Mouse (Mus musculus): ENCODE results near the gene Ctnna3.

Gene Ctnna3

DNA sequence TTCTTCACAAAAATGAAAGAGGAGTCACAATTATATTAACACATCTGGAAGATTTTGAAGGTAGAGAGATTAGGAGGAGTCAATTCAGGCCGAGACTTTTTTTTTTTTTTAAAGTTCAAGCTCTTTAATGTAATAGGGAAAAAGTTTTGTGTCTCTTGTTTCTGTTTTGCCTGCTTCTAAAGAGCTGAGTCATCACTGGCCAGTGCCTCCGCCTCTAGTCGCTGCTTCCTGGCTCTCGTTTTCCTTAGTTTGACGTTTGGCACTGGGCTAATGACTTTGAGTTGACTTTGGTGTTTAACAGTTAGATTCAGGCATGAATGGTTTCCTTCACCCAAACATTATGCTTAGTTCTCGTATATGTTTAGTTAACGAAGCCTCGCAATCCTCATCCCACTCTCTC, 282.6 kb downstream of the Ctnna3 start:
- no peak for DNase-seq (ENCODE audit: low spot score in 2 of 2)

DNA sequence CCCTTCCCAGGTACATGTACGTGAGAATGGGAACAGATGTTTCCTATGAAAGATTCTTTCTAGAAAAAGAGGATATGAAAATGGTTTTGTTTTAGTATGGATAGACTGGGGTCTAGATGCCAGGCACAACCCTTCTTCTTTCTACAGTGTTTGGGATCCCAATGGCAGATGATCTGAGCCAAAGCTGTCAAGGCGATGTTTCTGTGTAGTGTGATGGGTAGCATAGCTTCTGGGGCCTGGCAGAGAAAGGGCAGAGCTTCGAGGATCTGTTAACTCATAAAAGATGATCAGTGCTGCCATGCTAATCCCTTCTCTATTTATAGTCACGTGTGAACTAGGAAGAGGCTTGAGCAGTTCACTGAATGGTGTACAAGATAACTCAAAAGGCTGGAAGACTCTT, 284.3 kb downstream of the Ctnna3 start:
- DNase-seq (ENCODE audit: low spot score in 2 of 2), result no peak

DNA sequence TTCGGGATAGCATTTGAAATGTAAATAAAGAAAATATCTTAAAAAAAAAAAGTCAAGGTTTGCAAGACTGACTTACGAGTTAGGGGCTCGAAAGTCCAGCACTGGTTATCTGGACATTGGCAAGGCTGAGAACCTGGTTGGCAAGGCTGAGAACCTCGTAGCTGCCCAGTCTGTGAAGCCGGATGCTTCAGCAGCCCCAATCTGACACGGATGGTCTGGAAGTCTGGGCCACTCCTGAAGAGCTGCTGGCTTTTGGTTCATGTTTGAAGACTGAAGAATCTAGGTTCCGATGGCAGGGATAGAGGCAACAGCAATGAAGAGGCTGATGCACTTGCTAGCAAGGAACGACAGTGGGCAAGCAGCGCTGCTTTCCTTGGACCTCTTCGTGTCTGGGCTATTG, 339.0 kb downstream of the Ctnna3 start:
- DNase-seq (ENCODE audit: low spot score in 2 of 2), result no peak

DNA sequence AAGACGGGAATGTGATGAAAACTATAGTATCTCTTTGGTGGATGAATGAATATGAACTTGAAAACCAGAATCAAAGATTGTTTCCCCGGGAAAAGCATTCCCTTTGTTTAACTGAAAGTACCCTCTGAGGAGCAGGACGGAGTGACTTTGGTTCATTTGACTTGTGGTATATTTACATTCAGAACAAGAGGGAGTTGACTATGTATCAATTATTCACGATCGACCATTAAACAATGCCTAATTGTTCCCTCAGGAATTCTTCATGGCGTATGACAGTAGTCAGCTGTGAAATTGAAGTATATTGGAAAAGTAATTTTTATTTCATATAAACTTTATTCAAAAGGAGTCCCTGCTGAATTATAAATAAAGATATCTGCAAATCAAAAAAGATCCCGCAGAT, 341.8 kb downstream of the Ctnna3 start:
- DNase-seq (ENCODE audit: low spot score in 2 of 2), result no peak

DNA sequence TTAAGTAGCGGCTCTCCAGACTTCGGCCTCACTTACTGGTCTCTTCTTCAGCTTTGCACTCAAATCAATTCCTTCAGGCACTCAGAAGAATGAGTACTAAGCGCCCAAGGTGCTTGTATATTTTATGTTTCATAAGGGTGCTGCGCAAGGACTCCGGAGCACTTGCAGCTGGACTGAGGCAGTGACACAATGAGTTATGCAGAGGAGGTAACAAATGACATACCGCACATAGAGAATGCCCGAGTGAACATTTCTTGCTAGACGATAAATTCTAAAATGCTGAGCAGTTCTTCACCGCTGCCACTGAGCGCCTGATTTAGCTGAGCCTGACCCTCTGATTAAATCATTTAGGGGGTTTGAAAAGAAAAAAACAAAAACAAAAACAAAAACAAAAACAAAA, 342.2 kb downstream of the Ctnna3 start:
- no peak for DNase-seq (ENCODE audit: low spot score in 2 of 2)

DNA sequence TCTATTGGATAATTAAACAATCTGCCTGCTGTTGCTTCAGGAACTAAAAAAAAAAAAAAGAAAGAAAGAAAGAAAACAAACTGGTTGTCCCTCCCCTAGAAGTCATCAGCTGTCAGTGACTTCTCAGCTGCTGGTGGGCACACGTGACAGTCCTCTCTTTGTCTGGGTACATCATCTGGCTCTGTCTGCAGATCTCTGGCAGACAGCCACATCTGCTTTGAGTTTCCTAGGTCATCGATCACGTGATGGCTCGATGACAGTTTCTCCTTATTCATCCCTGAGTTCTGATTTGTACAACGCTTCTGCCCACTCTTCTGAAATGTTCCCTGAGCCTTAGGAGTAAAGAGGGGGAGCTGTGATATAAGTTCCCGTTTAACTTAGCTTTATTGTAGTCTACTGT, 352.1 kb downstream of the Ctnna3 start:
- DNase-seq (ENCODE audit: low spot score in 2 of 2), result no peak

DNA sequence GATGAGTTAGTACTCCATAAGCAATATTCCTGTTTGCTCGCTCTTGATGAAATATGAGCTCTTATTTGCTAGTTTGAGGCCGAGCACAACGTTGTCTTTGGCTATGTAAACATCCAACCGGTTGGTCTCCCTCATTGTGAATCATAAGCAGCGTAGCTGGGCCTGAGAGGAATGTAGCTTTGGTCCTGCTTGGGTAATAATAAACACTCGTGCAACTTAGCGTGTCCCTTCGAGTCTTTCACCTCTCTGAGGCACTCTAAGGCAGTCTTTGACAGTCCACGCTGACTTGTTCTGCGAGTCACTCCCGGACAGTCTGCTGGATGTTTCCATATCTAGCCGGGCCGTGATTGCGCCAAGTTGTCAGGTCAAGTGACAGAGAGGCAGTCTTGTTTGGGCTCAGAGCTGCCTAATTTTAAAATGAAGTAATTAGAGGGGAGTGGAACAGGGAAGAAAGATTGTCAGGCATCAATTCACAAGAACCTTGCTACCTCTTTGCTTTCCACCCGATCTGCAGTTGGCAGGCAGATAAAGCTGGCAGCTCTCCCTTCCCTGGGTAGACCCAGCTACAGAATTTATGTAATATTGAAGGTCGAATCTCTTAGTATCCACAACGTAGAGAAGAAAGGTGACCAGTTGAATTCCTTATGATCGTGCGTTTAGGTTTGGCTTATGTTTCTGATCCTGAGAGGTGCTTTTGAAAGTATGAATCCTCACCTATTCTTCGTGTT, 355.1 kb downstream of the Ctnna3 start:
- DNase-seq (ENCODE audit: low spot score in 2 of 2), result peak; percentile 5 to 6

DNA sequence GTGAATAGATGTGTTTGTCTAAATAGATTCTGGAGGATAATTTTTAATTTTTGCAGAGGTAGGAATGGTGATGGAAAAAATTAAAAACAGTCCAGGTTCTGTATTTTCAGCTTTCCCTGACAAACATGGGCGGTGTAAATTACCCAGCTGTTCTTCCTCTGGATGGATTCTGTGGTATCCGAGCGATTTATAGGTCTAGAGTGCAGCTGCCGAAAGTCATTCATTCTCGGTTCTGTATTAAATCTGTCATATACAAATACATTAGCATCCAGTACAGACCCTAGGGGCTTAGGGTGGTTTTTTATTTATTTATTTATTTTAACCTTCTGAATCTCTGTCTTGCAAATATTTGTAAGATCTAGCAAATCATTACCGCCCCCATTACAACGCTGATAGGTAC, 356.5 kb downstream of the Ctnna3 start:
- DNase-seq (ENCODE audit: low spot score in 2 of 2), result no peak

DNA sequence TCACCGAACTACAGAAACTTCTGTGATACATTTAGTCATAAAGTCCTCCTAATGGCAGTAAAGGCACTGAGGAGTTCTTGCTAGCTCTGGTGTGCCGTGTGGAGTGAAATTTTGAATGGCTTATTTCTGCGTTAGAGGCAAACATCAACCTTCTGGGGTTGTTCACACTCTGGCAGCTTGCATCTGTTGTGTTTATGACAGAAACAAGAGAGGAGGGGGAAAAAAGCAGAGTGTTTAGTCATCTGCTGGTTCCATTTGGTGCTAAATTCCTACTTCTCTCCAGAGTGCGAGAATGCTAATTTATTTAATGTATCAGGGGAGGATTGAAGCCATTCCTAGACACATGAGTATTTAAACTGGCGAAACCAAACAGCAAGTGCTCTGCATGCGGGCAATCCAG, 374.0 kb downstream of the Ctnna3 start:
- DNase-seq (ENCODE audit: low spot score in 2 of 2), result no peak

DNA sequence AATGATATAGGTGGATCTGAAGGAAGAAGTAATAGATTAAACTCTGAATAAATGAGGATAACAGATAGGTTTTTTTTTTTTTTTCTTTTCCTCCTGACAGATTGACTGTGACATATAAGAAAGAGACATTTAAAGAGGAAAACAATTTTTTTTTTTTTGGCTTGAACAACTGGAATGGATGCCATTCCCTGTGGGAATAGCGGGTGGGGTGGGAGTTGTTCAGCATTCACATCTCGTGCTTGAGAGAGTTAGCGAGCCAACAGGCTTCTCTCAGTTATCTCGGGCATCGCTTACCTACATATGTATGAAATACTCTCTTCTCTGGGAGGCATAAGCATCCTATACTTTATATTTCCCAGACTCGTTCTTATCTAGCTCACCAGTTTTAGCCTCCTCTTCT, 375.7 kb downstream of the Ctnna3 start:
- no peak for DNase-seq (ENCODE audit: low spot score in 2 of 2)

DNA sequence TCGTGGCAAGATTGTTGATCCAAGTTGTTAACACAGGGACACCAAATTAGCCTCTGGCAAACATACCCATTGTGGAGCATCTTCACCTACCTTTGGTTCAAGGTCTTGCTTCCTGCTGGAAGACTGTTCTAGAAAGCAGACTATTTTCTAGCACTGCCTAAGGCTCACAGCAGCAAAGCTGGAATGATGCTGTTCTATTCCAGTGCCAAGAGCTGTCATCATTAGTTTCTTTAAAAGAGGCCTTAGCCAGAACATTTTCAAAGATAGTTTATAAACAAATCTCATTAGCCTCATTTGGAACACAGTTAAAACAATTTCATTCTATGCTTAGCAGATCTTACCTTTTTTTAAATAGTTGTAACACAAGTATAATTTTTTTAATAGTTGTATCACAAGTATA, 376.4 kb downstream of the Ctnna3 start:
- DNase-seq (ENCODE audit: low spot score in 2 of 2), result no peak

DNA sequence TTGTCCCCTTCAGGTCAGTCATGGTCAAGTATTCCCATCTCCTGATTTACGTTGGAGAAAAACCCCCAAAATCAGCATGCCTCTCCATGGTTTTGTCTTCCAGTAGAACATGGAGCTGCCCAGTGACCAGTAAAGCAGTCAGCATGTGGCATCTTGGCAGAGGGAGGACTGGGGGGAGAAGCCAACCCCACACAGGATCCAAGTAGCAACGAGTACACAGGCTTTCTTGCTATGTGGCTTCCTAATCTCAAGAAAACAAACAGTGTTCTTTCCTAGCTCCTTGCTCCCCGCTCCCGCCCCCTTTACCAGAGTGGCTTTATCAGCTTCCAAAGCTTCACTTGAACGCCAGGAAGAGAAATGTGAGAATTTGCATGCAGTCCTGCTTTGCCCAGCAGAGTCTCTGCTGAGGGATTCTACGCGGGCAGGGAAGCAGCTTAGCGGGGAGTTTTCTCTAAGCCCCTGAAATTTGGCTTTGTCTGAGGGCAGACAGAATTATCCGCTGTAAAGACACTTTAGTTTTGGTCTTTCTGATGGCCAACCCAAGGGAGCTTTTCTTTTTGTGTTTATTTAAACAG, 380.2 kb downstream of the Ctnna3 start:
- DNase-seq (ENCODE audit: low spot score in 2 of 2), result peak in 1 of 2 experiments; percentile 4

DNA sequence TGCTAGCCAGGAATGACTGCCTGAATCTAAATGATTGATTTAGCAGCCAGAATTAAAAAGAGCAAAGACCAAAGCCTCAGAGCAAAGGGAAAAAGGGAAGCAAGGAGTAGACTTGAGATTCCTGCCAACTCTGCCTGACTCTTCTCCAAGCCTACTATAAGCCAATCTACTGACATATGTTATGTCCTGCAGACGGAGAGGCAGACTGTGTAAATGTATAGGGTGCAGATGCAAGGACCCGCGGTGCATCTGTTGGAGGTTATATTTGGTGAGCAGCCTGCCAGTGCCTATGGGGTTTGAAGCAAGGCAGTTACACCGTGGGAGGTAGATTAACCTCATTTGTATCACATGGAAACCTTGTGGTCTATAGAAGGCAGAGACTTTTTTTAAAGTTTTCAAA, 409.1 kb downstream of the Ctnna3 start:
- no peak for DNase-seq (ENCODE audit: low spot score in 2 of 2)

DNA sequence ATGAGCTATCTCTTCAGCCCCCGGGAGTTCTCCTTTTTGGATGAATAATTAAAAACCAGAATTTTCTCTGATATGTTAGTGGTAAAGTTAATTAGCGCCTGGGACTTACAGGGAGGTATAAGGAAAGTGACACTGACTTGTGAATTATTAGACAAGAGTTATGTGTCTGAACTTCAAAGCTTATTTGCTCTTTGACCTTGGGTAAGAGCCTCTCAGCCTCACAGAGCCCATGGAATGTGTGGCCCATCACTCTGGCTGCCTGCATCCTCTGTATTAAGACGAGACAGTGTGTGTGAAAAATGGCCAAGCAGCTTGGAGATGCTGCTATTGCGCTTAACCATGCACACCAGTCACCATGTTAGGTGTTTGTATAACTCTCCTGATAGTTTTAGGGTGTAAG, 422.0 kb downstream of the Ctnna3 start:
- DNase-seq (ENCODE audit: low spot score in 2 of 2), result no peak

DNA sequence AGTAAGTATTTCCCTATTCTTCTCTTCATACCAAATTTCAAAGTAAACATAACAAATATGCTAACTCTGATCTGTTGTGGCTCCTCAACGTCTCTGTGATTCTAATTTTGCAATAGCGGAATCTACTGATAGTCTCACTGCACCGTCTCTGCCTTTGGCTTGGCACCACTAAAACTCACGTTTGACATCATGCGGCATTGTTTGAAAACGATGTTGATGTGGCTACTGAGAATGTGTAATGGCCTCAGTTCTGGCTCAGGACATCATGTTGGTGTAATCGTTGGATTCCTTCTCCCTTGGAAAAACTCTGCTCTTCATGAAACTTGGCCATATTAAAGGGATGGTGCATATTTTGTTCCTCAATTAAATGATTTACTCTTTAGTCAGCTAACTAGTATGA, 439.2 kb downstream of the Ctnna3 start:
- DNase-seq (ENCODE audit: low spot score in 2 of 2), result peak in 1 of 2 experiments; percentile 19

DNA sequence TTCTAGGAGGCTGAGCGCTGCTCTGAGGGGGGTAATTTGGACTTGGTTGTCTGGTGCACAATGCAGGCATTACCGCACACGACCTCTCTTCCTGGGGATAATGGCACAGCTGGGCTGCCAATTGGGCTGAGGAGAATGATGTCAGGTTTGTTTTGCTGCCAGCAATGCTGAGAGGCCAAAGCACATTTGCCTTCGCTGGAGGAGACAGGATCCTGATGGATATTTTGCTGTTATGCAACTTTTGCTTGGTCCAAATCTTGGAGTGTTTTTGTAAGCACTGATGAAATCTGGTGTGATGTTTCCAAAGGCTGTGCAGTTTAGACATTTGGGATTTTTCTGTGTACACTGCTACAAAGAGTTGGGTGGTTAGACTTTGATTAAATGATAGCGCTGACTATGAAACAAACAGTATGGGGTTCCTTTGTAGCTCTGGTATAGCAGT, 450.6 kb downstream of the Ctnna3 start:
- DNase-seq (ENCODE audit: low spot score in 2 of 2), result peak; percentile 88 to 90

DNA sequence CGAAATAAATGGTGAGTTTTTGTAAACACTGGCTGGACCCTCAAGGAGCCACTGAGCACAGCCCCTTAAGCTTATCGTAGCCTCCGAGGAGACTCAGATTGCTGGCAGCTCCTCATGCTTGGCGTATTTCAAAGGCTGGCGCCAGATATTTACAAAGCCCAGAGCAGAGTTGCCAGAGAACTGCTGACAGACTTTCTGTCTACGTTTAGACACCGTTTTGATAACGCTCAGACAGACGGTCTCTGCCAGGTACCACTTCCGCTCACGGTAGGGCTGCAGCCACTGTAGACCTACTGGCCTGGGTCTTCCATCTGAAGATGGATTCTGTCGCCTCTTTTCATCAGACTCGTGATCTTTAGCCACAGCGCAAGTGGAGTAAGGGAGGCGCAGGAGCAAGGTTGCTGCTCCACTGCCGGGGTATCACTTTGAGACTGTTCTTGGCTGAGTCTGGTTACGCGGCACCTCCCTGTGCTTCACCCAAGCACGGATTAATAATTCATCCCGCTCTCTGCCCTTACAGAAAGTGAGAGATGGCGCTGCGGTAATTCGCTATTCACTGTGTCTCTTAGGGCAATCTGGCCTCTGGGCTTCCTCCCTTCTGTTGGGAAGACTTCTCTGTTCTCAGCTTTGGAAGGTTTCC, 456.7 kb downstream of the Ctnna3 start:
- peak; percentile 23 to 47 for DNase-seq (ENCODE audit: low spot score in 2 of 2)

DNA sequence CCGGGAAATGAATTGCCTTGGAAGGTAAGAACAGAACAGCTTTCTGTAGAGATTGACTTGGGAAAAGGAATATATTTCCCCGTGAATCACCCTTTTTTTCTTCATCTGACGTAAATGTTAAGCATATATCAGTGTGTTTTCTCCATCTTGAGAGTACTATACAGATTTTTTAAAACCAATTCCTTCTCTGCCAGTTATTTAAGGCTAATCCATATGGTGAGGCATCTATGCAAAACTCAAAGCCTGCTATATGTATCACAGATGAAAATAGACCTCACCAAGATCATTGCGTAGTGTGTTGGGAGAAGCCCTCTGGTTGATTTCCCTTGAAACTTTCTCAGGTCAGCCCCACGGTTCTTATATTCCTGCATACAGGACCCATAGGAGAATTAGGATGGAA, 464.7 kb downstream of the Ctnna3 start:
- DNase-seq (ENCODE audit: low spot score in 2 of 2), result no peak

DNA sequence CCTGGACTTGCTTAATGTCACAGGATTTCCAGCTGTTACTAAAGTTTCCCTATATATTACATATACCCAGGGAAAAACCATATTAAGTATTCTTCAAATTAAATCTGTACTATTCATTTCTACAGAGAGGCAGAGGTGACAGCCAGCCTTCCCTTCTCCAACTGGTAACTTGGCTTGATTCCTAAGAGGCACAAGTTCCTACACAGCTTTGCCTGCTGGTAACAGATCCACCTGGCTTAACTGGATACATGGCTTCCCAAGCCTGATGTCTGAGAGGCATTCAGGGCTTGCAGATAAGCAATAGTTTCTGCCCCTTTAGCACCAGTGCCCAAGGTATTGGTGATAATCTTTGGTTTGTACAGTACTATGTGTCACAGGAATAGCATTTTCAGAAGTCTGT, 470.0 kb downstream of the Ctnna3 start:
- no peak for DNase-seq (ENCODE audit: low spot score in 2 of 2)

DNA sequence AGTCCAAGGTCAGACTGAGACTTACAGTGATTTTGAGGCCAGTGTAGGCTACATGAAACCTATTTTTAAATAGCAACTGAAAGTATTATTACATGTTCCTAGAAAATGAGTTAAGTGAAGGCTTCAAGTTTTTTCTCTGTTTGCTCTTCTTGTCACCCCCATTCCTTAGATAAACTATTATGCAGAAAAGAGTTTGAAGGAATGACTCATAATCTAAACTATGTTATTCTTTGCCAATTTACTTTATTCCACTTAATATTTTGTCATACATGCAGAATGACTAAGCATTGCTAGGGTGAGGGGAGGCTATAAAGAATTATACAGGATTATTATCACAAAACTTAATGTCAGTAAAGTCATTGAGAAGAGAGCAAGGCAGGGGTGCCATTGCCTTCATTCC, 479.0 kb downstream of the Ctnna3 start:
- DNase-seq (ENCODE audit: low spot score in 2 of 2), result no peak

DNA sequence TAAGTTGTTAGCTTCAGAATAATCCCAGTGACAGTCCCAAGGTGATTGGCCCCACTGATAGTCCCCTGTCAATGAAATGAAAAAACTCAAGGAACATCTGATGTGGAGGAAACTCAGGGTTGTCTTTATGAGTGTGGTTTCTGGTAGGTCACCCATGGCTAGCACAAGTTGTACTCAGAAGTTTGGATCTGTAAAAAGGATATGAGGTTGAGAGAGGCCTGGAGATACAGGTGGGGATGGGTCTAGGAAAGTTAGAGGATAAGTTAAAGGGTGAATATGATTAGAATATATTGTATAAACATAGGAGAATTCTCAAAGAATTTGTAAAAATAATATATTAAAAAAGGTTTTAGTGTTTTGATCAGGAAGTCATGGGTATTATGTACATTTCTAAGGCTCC, 497.4 kb downstream of the Ctnna3 start, which contains the start of gene Gm10118:
Gene Gm10118, minus strand, starts transcription at position 101 of the 400 bp plus-strand sequence.
- DNase-seq (ENCODE audit: low spot score in 2 of 2), result no peak

DNA sequence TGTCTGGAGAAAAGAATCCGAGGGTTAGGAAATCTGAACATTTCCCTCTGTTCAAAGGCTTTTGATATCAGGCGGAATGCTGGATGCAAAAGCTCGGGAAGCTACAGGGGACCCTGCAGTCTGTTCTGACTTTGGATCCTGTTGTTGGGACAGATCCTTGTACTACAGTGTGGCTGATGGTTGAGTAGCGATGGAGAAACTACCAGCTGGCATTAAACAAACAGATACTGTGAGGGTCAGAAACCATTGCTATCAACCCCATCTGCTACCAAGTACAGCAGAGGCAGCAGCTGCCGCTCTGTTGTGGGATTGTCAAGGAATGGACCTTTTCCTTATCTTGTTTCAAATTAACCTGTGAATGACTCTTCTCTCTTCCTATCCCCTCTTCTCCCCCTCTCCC, 504.0 kb downstream of the Ctnna3 start:
- no peak for DNase-seq (ENCODE audit: low spot score in 2 of 2)

DNA sequence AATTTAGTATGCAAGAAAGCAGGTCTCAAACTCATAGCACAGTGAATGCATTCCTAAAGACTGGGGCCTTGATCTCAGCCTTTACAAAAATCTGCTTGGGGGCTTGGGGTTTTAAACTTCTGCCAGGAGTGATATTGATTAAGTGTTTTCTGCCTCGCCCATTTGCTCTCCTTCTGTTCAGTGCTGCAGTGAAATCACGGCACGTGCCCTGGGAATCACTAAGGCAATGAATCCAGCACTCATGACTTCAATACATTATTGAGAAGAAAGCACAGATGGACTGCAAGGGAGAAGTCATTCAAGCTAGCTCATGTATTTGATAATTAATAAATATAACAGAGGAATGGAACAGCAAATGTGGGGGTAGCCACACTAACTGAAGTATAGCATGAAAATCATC, 515.6 kb downstream of the Ctnna3 start:
- no peak for DNase-seq (ENCODE audit: low spot score in 2 of 2)

Data from heart, adult 9 months (tissue).